Mouse (Mus musculus) ZHBTc4 (cell line): Measurements from ENCODE around the gene Mocs2.

Experiments
- DNase-seq: peaks from one replicate; pipeline ENCODE4 v3.0.0-alpha.2; 2011; ENCODE audit warnings: low read depth, low spot score

The Mocs2 gene

DNA sequence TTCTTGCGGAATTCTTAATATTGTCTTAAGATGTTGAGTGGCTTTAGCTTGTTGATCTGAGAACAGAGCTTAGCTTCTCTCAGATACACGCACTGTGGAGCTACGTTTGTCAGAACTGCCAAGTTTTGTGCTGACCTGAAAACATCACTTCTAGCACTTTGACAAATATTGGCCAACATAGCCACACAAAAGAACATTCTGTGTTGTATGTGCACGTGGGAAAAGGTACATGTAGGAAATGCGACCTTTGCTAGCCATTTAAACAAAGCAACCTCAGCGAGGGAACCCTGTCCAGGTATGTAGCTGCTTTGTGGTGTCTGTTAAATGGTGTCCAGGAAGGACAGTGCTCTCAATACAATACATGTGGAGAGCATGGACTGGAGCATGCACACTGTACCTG is 36.0 kb downstream of the Mocs2 start:
- DNase-seq = no peak

DNA sequence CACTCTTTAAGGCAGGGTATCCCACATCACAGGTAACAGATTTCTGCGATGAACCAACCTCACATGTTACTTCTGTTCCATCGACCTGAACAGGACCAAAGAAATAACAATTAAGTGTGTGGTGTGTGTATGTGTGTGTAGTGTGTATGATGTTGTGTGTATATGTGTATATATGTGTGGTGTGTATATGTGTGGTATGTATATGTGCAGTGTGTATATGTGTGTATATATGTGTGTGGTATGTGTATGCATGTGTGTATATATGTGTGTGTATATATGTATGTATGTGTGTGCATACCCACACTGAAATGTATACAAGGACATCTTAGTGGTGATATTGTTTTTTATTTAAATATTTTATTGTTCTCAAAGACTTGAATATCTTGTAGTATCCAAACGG is 36.4 kb downstream of the Mocs2 start:
- no peak for DNase-seq

DNA sequence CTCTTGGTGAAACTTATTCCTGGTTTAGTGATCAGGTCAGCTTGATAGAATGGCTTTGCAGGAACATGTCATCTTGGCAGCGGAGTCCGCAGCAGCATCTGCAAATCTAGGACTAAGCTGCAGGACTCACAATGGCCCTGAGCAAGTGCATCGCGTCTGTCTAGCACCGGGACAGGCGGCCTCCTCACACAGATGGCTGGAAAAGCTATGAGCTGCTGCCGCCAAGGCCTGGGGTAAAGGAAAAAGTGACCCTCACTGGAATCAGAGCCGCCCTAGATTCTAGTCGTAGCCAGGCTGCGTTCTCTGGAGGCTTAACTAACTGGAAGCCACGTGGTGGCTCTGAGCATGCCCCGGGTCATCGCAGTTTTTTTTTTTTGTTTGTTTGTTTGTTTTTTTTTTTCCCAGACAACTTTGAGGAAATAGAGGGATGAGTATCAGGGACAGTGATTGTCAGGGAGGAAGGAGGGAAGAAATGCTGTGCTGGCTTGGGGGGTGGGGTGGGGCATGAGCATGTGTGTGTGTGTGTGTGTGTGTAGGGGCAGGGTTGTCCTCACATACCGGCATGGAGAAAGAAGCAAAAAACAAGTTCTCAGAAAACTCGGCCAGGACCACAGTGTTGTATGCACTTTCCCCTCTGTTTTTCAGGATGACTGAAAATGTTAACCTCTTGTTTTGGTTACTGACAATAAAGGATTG is 37.7 kb downstream of the Mocs2 start:
- peak; percentile 6 for DNase-seq

DNA sequence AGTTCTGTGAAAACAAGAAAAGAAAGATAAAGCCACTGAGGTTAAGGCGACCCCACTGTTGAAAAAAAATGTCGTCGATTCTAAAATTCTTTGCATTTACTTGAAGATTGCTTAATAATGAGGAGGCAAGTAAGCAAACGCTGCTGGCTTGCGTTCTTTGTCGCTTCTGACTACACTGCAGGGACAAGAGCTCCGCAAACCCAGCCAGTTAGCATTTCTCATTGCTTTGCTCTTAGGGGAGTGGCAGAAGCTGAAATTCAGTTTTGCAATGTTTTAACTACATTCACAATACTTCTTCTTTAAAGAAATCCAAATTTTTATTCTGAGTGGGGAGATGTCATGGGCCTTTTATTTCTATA is 38.2 kb downstream of the Mocs2 start:
- no peak for DNase-seq

DNA sequence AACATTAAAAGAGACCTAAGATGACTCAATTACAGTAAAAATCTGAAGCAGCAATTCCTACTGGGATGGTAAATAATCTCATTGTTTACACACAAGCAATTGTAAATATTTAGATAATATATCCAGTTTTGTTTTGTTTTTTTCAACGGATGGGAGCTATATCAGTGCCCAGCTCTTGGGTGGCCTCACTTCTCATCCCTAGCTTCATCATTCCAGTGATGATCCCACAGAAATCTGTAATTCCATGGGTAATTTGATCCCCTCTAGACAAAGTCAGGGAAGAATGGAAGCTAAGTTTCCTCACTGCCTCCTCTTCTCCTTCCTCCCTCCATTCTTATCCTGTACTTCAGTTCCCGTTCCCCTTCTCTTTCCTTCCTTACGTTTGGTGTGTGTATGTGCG is 39.5 kb downstream of the Mocs2 start:
- DNase-seq = no peak

DNA sequence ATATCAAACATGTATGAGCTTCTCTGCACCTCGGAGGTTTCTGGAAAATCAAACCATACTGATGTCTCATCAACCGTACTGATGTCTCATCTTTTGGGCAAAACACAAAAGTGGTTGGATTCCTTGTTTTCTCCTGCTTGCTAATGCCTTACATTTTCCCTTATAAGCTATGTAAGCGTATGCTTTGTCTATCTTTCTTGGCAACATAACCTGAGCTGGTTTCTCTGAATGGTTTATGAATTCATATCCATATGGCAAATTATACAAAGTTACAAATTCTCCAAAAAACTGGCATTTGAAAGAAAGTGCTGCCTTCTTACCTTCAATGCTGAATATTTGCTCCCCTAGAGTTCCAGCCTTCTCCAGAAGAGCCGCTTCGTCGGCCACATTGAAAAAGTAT is 56.7 kb downstream of the Mocs2 start:
- no peak for DNase-seq

DNA sequence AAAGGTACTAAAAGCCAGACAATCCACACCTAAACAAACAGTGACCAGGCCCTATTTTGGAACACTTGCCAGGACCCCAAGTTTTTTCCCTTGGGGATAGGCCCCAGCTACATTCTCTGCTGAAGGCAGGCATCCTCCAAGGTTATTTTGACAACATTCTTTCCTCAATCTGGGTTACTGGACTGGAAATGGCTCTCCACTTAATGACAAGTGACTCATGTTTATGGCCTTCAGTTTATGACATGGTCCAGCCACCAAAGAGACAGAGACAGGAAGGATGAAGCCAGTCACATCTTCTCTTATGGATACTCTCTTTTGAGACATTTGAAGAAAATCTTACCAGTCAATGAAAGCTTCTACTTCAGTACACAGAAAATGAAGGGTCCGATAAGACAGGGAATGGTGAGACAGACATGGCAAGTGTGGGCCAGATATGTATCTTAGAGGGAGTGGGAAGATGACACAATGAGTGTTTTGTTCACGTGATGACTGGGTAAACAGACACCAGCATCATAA is 58.0 kb downstream of the Mocs2 start:
- DNase-seq = no peak

DNA sequence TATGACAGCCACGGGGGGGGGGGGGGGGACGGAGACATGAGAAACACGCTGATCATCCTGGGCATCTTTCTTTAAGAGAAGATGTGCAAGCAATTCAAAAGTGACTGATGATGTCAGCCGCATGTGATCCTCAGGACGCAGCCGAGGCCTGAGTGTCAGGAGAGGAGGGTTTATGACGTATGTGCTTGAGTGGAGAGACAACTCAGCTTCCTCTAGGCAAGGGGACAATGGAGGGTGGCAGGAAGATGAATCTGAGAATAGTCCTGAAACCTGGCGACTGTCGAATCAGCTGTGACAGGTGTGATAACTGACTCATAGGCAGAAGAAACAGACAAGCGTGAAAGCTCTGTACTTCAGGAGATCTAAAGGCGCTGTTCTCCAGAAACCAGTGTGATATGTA is 60.6 kb downstream of the Mocs2 start:
- no peak for DNase-seq
